Mouse (Mus musculus) ES-E14 (cell line): ENCODE data around the gene Trappc11.

Experiments
- CHD2 ChIP-seq: IDR thresholded peaks from 2 replicates; pipeline ENCODE4 v1.6.1; 2014; ENCODE audit warnings: mild to moderate bottlenecking, low read depth, low read length, inconsistent platforms
- MAFK ChIP-seq: IDR thresholded peaks from 2 replicates; pipeline ENCODE4 v1.6.1; 2014; ENCODE audit warnings: mild to moderate bottlenecking, low read depth, low read length, inconsistent platforms; ENCODE audit not compliant: insufficient read depth
- ZC3H11A ChIP-seq: IDR thresholded peaks from 2 replicates; pipeline ENCODE4 v1.6.1; 2012; ENCODE audit warnings: low read depth, mild to moderate bottlenecking, inconsistent platforms, low read length, borderline replicate concordance
- ZNF384 ChIP-seq: IDR thresholded peaks from 2 replicates; pipeline ENCODE4 v1.6.1; 2012; ENCODE audit warnings: low read depth, low read length, inconsistent platforms

GRCm38 (mm10) chr8:47505431-47505830 is 27.8 kb downstream of the Trappc11 start:
- TF ChIP-seq ZC3H11A, result no peak
- no peak for TF ChIP-seq CHD2
- TF ChIP-seq MAFK, result no peak
- no peak for TF ChIP-seq ZNF384
